Mouse (Mus musculus) spleen, postnatal 10 days (tissue): ENCODE data around the gene Ccm2.
A peak's percentile ranks its signal among the peaks of the same experiment; 100 is the strongest.

Experiments used
- DNase-seq, 2 experiments: peaks; one replicate each; pipeline ENCODE4 v3.0.0; 2021 to 2022; ENCODE audit warnings: low spot score in 2 of 2

The Ccm2 gene

DNA sequence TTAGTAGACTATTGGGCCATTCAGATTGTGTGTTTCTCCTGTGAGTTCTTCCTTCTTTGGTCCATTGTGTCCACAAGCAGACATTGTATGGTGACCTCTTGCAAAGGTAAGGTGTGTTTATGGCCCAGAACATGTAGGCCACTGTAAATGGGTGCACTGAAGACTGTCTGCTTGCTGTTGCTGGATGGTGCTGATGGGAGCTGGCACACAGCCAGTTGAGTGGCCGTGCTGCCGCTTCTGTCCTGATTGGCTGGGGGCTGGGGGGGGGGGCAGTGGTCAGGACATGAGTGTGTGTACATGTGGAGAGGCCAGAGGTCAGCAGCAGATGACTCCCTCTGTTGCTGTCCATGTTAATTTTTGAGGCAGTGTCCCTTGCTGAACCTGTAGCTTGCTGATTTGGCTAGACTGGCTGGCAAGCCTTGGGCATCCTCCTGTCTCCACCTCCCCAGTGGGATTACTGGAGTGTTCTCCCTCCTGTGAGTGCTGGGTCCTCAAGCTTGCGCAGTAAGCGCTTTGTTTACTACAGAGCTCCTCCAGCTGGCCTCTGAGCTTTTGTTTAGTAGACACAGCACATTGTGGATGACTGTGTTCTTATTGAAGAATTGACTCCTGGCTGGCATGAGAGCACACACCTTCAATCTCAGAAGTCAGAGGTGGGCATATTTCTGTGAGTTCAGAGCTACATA, 33.5 kb downstream of the Ccm2 start:
- DNase-seq, result no peak

DNA sequence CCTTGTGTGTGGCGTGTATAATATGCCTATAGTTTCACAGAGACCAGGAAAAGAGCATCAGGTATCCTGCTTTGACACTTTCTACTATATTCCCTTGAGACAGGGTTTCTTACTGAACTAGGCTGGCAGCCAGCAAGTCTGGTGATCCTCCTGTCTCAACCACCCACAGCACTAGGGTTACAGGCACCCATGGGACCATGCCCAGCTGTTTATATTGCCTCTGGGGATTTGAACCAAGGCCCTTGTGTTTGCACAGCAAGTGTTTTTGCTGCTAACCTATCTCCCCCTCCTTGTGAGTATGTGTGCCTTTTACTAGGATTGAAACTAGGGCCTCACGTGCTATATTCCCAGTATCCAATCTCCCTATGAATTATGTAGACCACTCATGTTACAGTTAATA, 34.9 kb downstream of the Ccm2 start:
- DNase-seq, result peak; percentile 18 to 68

DNA sequence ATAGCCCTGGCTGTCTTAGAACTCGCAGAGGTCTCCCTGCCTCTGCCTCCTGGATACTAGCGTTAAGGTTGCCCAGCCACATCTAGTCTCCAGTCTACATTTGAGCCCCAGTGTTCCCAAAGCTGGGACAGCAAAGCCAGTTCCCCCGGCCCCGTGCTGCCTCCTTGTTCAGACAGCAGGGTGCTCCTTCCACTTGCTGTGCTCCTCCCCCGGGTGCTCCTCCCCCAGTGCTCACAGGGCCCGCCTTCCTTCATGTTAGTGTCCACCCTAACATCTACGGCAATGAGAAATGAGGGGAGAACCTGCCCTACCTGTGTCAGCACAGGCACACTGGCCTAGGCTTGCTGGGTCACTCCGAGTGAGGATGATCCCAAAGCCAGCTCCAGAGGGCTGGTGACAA, 39.1 kb downstream of the Ccm2 start:
- peak in 1 of 2 experiments; percentile 34 for DNase-seq

DNA sequence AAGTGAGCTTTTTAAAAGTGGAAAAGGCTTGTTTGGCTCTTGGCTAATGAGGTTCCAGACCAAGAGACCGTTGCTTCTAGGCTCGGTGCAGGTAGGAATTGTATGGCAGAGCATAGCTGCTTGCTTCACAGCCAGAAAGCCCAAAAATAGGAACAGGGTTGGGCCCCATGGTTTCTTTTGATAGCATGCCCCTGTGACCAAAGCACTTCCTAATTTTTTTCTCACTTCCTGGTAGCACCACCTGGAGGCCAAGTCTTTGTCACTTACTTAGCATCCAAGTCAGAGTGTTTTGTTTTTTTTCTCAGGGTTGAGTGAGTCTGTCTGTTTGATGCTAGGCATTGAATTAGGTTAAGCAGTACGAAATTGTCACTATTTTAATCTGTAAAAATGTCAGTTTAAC, 40.0 kb downstream of the Ccm2 start:
- DNase-seq, result peak in 1 of 2 experiments; percentile 62

DNA sequence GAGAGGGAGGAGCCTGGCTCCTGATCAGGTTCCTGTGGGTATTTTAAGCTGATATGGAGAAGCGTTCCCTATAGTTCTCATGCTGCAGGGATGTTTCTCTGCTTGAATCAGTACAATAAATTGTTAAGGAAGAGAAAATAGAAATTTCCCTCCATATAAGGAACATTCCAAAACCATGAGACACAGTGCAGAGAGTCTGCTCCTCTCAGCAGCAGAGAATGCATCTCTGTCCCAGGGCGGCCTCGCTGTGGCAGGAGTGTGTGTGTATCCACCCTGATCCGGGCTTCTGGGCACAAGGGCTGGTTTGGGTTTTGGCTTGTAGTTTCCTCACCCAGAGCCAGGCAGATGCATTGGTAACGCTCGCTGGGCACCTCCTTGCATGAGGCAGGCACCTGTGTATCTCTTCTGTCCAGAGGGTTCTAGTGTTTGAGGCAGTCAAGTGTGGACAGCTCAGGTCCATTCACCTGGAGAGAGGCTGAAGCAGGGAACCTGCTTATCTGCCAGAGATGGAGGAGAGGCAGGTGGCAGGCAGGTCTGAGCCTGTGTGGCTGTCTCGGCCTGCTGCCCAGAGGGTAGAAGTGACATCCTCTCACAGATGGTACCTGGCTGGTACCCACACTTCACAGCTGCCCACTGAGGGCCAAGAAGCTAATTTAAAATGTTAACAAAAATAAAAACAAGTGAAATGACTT, 40.7 kb downstream of the Ccm2 start:
- DNase-seq, result peak in 1 of 2 experiments; percentile 31

DNA sequence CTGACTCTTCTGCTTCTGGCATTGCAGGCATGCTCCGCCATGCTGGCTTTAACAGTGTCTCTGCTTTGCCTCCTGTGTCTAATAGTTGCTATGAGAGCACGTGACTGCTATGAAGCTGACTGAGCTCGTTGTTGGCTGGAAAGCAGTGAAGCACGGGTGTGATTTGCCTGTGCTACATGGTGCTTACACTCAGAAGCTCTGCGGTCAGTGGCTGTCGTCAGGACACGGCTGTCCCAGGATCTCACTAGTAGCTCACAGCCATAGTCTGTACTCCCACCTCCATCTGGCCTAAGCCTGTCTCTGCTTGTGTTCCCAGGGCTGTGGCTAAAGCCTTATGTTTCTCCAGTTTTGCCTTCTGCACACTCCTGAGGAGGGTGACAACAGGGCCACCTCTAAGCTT, 41.6 kb downstream of the Ccm2 start:
- peak in 1 of 2 experiments; percentile 51 for DNase-seq

DNA sequence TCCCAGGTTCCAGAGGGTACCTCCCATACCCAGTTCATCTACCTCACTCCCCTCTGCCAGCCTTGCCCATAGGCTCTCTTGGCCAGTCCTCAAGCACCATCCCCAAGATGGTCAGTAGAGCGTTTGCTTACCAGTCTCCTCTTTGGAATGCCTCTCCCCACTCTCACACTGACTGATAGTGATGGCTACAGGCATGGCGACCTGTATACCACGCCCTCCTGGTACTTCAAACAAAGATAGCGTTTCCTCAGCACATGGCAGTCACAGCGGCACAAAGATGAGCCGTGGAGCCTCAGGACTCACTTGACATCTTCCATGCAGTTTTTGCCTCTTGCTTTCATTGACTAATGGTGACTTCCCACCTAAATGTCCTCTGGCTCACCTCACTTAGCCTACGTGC, 43.2 kb downstream of the Ccm2 start:
- DNase-seq, result no peak

DNA sequence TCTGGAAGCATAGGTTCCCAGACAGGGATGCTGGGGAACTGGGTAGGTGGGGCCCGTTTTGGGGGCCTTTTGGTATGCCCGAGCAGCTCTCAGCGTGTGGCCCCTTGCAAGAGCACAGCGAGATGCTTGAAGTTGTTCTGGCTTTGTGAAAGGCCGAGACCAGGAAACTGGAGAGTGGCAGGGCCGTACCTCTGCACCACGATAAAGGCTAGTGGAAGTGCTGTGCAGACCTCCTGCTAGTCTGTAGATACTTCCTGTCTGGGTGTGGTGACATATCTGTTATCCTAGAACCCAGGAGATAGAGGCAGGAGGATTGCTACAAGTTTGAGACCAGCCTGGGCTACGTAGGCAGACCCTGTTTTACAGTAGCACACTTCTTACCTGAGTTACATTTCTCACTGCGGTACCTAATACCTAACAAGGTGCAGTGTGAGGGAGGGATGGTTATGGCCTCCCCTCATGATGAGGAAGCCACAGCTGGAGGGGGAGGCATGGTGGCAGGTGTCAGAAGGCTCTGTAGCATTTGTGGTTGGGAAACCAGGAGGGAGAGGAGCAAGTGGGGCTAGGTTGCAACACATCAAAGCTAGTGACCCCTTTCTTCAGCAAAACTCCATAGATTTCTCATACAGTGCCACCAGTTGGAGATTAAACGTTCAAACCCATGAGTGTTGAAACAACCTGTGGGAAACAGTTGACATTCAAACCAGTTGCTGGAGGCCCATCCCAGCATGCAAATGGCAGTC, 44.4 kb downstream of the Ccm2 start:
- peak in 1 of 2 experiments; percentile 44 for DNase-seq

DNA sequence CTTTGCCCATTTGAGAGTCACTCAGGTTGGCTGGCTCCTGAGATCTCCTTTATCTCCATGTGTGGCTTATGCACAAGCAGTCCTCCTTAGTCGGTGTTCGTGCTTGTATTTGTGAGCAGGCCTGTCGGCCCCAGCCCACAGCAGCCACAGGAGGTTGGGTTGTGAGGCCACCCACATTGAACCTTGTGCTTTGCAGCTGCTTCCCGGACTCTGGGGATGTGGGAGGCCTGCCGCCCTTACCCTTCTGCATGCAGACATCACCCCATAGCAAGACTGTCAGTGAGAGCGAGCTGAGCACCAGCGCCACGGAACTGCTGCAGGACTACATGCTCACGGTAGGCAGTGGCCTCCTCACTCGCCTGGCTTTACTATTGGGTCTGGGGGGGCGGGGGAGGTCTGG, 46.7 kb downstream of the Ccm2 start:
- DNase-seq, result no peak

DNA sequence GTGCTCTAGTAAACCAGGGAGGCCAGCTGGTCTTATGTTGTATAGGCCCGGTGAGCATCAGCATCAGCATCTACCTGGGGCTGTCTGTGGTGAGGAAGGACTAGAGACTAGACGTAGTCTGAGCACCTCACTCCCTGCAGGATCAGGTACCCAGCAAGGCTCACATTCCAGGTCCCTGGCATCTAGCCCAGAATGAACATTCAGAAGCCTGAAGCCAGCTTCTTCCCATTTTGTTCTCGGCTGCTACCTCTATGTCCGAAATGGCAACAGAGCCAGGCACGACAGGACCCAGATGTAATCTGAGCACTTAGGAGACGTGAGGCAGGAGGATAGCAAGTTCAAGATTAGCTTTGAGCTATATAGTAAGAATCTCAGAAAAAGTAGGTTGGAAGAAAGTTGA, 48.2 kb downstream of the Ccm2 start:
- no peak for DNase-seq

DNA sequence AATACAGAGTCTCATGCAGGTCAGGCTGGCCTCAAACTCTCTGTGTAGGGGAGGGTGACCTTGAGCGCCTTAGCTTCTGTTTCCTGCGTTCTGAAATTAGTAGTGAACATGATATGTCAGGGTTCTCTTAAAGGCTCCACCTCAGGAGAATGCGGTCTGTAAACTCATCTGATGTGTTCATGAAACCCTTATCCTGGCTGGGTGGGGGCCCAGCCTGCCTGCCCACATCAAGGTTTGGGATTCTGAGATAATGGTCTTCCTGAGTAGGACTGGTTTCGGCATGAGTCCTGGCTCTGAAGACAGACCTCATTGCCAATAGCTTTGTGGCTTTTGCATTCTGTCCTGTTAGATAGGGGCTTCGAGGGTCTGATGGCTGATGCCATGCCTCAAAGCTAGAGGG, 48.7 kb downstream of the Ccm2 start:
- no peak for DNase-seq

DNA sequence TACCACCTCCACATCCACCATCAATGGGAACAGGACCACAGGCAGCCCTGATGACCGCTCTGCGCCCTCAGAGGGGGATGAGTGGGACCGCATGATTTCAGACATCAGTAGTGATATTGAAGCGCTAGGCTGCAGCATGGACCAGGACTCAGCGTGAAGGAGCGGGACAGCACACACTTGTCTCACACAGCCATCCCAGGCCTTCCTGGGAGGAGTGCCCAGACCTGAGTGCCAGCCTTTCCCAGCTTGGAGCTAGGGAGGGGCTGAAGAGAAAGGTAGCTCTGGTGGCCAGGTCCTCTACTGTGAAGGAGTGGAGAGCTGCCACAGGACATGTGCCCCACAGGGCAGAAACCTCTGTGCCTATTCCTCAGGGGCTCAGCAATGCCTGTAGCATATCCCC, 49.5 kb downstream of the Ccm2 start:
- DNase-seq, result no peak

DNA sequence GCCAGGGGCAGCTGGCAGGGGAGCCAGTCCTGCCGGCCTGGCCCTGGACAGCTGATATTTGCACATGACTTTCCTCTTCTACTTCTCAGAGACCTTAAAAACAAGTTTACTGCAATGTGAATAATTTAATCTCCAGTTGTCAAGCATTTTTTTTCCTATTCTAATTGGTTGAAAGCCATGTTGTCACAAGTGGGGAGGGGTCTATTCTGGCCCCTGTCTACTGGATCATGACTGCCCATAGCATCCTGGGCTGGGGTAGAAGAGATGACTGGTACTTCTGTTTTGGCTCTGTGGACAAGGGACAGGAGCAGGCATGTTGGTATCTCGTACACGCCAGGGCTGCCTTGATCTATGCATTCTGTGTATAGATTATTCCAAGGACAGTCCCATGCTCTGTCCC, 49.9 kb downstream of the Ccm2 start:
- no peak for DNase-seq

DNA sequence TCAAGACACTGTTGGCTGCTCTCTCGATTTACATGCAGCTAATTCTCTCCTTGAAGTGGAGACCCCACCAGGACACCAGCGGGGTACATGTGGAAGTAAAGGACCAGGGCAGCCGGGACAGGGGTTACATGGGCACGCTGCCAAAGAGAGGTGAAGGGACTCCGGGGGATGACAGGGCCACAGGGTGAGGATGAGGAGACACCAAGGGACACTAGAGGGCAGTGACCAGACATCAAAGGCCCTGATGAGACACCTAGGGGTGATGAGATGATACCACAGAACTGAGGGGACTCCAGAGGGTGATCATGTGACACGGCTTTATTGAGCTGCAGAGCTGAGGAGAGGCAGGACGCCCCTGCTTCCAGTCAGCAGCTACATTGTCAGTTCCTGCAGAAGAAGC, 50.8 kb downstream of the Ccm2 start:
- DNase-seq, result no peak

DNA sequence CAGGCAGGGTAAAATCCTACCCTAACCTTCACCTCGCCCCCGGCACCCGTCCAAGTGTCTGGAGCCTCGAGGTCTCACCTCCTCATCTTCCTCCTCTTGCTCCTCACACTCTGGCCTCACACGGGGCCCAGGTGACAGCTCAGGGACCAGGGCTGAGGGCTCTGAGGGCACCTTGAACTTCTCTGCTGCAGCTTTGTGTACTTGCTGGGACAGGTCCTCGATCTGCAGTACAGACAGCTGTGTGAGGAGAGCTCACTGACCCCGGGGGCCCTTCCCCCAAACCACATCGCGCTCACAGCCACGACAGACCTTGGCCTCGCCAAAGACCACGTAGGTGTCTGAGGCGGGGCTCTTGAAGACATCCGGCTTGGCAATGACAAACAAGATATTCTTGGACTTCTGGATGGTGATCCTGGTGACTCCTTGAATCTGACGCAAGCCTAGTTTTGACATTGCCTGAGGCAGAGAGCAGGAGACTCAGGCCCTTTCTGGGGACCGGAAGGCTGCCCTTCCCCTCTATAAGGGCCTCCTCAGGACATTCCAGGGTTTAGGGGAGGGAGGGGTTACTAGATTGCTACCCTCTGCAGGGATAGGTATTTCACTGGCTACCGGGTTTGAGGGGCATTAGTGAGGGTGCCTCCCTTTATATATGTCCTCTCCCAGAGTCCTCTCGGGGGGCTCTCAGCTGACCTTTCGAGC, 51.7 kb downstream of the Ccm2 start:
- peak in 1 of 2 experiments; percentile 28 for DNase-seq

DNA sequence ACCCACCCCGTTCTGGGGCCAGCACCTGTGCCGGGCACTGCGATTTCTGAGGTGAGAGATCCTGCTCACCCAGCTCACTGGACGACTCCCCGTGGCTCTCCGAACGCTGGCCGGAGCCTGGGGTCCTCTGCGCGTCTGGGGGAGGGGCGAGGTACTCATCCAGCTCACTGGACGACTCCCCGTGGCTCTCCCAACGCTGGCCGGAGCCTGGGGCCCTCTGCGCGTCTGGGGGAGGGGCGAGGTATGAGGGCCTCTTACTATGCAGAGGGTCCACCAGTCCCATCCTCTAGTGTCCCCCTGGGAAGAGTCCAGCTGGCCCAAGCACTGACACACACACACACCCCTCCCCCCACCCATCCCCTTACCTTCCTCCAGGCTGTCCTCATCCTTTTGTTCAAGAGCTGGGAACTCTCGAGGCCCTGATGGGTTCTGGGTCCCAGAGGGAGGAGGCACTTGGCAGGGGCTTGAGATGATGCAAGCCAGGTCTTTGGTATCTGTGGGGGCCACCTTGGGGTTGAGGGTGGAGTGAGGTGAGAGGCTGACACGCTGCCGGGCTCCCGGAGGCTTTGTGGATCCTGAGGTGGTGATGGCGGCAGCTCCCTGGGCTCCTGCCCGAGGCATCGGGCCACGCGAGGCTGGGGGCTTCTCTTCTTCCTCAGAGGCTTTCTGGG, 52.5 kb downstream of the Ccm2 start:
- DNase-seq, result peak; percentile 58 to 82

DNA sequence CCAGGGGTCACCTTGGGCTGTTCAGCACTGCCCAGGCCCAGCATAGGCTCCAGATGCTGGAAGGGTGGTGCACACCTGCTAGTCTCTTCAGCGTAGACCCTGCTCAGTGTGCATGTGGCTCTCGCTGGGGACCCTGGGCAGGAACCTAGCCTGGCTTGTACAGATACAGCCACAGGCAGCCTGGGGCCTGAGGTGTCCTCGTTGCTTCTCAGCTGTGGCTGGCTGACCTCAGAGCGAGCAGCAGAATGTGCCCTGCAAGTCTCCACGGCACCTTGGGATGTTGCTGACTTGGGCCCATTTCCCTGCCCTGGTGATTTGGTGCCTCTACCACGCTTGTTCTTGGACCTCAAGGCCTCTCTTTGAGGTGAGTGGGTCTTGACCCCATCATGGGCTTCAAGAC, 53.1 kb downstream of the Ccm2 start:
- DNase-seq, result peak; percentile 33 to 42

DNA sequence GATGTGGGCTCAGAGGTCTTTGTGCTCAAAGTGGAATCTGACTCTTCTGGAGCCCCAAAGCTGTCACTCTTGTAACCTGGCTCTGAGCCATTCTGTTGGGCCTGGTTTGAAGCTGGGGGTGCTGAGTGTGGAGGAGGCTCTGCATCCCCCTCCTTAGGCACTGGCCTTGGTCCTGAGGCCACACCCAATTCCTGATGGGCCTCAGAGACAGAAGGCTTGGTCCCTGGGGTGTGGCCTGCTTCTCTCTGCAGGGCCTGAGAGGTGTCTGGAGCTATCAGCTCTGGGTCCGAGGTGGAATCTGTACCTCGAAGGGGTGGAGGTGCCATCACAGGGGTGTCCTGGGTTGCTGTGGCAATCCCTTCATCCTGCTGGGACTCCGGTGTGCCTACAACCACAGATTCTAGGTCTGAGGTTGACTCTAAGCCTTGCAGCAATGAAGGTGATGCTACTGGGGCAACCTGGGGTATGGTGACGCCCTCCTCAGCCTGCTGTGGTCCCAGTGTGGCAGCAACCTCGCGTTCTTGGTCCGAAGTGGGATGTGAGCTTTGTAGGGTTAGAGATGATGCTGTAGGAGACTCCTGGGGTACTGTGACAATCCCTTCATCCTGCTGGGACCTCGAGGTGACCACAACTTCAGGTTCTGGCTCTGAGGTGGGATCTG, 53.7 kb downstream of the Ccm2 start:
- peak in 1 of 2 experiments; percentile 62 for DNase-seq

DNA sequence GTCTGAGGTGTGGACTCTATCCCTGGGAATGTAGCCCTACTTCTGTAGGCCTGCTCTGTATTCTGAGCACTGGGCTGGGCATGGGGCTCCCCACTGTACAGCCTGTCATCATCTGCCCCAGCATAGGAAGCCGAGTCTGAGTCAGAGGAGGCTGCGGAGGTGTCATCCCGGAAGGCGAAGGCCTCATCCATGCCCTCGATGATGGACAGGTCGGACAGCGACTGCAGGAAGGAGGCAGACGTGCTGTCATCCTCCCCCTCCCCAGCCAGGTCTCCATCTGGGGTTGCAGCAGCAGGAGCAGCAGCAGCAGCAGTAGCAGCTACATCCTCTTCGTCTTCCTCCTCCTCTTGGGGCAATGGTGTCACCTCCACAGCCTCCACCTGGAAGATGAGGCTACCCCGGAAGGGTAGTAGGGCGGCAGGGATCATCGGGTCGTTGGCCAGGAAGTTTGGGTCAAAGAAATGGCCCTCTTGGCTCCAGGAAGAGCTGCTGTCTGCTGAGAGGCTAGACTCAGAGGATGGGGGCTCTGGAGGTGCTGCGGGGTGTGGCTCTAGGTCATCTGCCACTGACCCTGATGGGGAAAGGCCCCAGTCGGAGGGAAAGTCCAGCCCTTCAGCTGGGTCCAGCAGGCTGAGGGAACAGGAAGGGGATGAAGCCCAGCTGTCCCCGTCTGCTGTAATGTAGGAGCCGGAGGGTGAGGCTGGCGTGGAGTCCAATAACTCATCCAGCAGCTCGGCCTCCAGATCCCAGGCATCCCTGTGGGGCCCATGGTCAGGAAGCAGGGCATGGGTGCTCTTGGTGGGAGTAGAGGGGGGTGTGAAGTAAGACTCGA, 55.2 kb downstream of the Ccm2 start:
- DNase-seq, result no peak

DNA sequence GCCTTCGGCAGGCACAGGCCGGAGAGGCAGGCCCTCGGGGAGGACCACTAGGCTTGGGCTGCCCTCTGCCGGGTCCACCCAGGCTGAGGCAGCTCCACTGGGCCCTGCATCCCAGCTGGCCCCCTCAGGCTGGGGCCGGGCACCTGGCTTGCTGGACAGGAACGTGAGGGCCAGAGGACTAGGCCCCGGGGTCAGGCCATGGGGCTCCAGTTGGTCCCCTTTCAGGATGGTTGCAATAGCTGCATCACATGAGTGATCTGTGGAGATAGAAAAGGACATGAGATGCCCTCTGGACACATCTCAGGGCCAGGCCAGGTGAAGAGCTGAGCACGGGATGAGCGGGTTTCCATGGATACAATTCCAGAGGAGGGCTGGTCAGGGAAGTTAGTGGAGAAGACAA, 56.0 kb downstream of the Ccm2 start:
- DNase-seq, result no peak
